Mouse (Mus musculus): ENCODE measurements around the gene Pla2g2f.

GRCm38 (mm10) chr4:138711051-138711820 is 46.2 kb downstream of the Pla2g2f start:
- no peak for TF ChIP-seq POLR2A (IDR thresholded peaks at IDR 0.05; ENCODE audit: insufficient read length, low read depth)
- no peak for TF ChIP-seq MYOD1 (IDR thresholded peaks at IDR 0.05; ENCODE audit: control insufficient read depth in 1 of 3, insufficient read length in 2 of 3, low read depth in 2 of 3)
- TF ChIP-seq MAX (IDR thresholded peaks at IDR 0.05; ENCODE audit: low read depth), result no peak
- TF ChIP-seq POLR2AphosphoS2 (IDR thresholded peaks at IDR 0.05; ENCODE audit: insufficient read length, low read depth), result no peak
- TF ChIP-seq E2F4 (IDR thresholded peaks at IDR 0.05; ENCODE audit: insufficient read depth), result no peak
- no peak for TF ChIP-seq USF1 (IDR thresholded peaks at IDR 0.05; ENCODE audit: low read depth)
- no peak for TF ChIP-seq MYOG (IDR thresholded peaks at IDR 0.05; ENCODE audit: control insufficient read depth in 1 of 3, insufficient read depth in 1 of 3, insufficient read length in 2 of 3, low read depth in 2 of 3)
- no peak for TF ChIP-seq SRF (IDR thresholded peaks at IDR 0.05; ENCODE audit: control insufficient read depth, insufficient read length, low read depth)
